Mouse (Mus musculus): ENCODE measurements around the gene Plekhm2. TPM values are rescaled to one million over a fixed set of nuclear protein-coding genes. Genes with fewer than 3 reads are reported as not detected.

Gene Plekhm2
- 19.5 and 20.7 TPM in 2 replicates for polyA plus RNA-seq (2012)

GRCm38 (mm10) chr4:141664799-141665198, at the start of gene Plekhm2:
TSS of gene Plekhm2 (minus strand) at chr4:141664899.
- TF ChIP-seq GATA1 (IDR thresholded peaks at IDR 0.05; ENCODE audit: low read length), result no peak

- no peak for TF ChIP-seq GATA1 (IDR thresholded peaks at IDR 0.05; ENCODE audit: low read length)
Measured at GRCm38 (mm10) chr4:141713598-141714142, 49.0 kb upstream of the Plekhm2 start.

GRCm38 (mm10) chr4:141711250-141711649, 46.6 kb upstream of the Plekhm2 start:
- no peak for TF ChIP-seq GATA1 (IDR thresholded peaks at IDR 0.05; ENCODE audit: low read length)

GRCm38 (mm10) chr4:141708971-141709370, 44.3 kb upstream of the Plekhm2 start:
- TF ChIP-seq GATA1 (IDR thresholded peaks at IDR 0.05; ENCODE audit: low read length), result no peak

GRCm38 (mm10) chr4:141708005-141708404, 43.3 kb upstream of the Plekhm2 start:
- no peak for TF ChIP-seq GATA1 (IDR thresholded peaks at IDR 0.05; ENCODE audit: low read length)

GRCm38 (mm10) chr4:141705331-141705730, 40.6 kb upstream of the Plekhm2 start:
- TF ChIP-seq GATA1 (IDR thresholded peaks at IDR 0.05; ENCODE audit: low read length), result no peak

GRCm38 (mm10) chr4:141704625-141705024, 39.9 kb upstream of the Plekhm2 start:
- no peak for TF ChIP-seq GATA1 (IDR thresholded peaks at IDR 0.05; ENCODE audit: low read length)

- no peak for TF ChIP-seq GATA1 (IDR thresholded peaks at IDR 0.05; ENCODE audit: low read length)
Measured at GRCm38 (mm10) chr4:141694719-141695118, 30.0 kb upstream of the Plekhm2 start.

GRCm38 (mm10) chr4:141688505-141688904, 23.8 kb upstream of the Plekhm2 start:
- no peak for TF ChIP-seq GATA1 (IDR thresholded peaks at IDR 0.05; ENCODE audit: low read length)

- no peak for TF ChIP-seq GATA1 (IDR thresholded peaks at IDR 0.05; ENCODE audit: low read length)
Measured at GRCm38 (mm10) chr4:141686525-141686924, 21.8 kb upstream of the Plekhm2 start.

GRCm38 (mm10) chr4:141686093-141686492, 21.4 kb upstream of the Plekhm2 start:
- TF ChIP-seq GATA1 (IDR thresholded peaks at IDR 0.05; ENCODE audit: low read length), result no peak

GRCm38 (mm10) chr4:141685499-141685898, 20.8 kb upstream of the Plekhm2 start, which contains the start of gene Rsc1a1:
TSS of gene Rsc1a1 (minus strand) at chr4:141685599.
- TF ChIP-seq GATA1 (IDR thresholded peaks at IDR 0.05; ENCODE audit: low read length), result no peak

GRCm38 (mm10) chr4:141682706-141683230, 18.1 kb upstream of the Plekhm2 start:
- TF ChIP-seq GATA1 (IDR thresholded peaks at IDR 0.05; ENCODE audit: low read length), result no peak

GRCm38 (mm10) chr4:141681767-141682166, 17.1 kb upstream of the Plekhm2 start:
- no peak for TF ChIP-seq GATA1 (IDR thresholded peaks at IDR 0.05; ENCODE audit: low read length)

- no peak for TF ChIP-seq GATA1 (IDR thresholded peaks at IDR 0.05; ENCODE audit: low read length)
Measured at GRCm38 (mm10) chr4:141680892-141681291, 16.2 kb upstream of the Plekhm2 start.

- no peak for TF ChIP-seq GATA1 (IDR thresholded peaks at IDR 0.05; ENCODE audit: low read length)
Measured at GRCm38 (mm10) chr4:141679016-141679415, 14.3 kb upstream of the Plekhm2 start.

- no peak for TF ChIP-seq GATA1 (IDR thresholded peaks at IDR 0.05; ENCODE audit: low read length)
Measured at GRCm38 (mm10) chr4:141676462-141676979, 11.8 kb upstream of the Plekhm2 start.

All from G1E-ER4 (cell line).